Comparison of ENCODE assay signal across 8 mouse cellular contexts in the genomic region with DNA sequence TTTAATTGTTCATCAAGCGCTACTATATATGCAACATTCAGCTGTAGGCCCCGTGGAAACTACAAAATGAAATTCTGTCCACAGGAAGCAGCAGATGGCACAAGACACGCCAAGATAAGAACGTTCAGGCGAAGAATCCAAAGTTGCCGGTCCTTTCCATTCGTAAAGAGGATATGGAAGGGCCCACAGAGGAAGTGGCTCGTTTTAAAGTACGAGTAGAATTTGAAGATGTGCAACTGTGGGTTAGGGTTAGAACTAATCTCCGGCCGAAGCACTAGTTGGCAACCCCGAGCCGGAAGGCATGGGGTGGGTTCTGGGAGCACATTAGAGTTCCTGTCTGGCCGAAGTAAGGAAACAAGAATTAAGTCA. TPM values are rescaled to one million over a fixed set of nuclear protein-coding genes. Genes with fewer than 3 reads are reported as not detected.
A peak's percentile ranks its signal among the peaks of the same experiment; 100 is the strongest.
DNase-seq lines count a peak whose midpoint lies in the region; ATAC-seq lines count a peak whose summit lies in the region.

No protein-coding gene starts in this region.

- ATAC-seq in frontal cortex, adult (ENCODE audit: low TSS enrichment): peak; percentile 6; the same call in 1 of the 2 replicates
- peak; percentile 63 for ATAC-seq in CD4-positive, CD25-positive, alpha-beta regulatory T cell, adult 4 months
- peak; percentile 63 for ATAC-seq in erythroblast, adult 5-6 weeks (replicated peaks; ENCODE audit: low FRiP score, poor library complexity, severe bottlenecking)
- ATAC-seq in limb, embryonic 12.5 days (ENCODE audit: insufficient number of reproducible peaks, insufficient read depth, low FRiP score, low TSS enrichment, low read depth): no peak
- ATAC-seq in neural tube, embryonic 13.5 days (ENCODE audit: low read depth): no peak

- peaks cover 31% of the 10 kb centered on the region for H3K36me3 ChIP-seq in limb, embryonic 12.5 days
- peaks cover 24% of the 10 kb centered on the region for H3K36me3 ChIP-seq in neural tube, embryonic 13.5 days

- WGBS in limb, embryonic 12.5 days: 1% methylated on average over 14 of the region's 14 CpGs
- WGBS in neural tube, embryonic 13.5 days: under 1% methylated on average over 14 of the region's 14 CpGs

- no peaks in the 10 kb centered on the region for H3K9me3 ChIP-seq in limb, embryonic 12.5 days
- no peaks in the 10 kb centered on the region for H3K9me3 ChIP-seq in neural tube, embryonic 13.5 days

- H3K4me3 ChIP-seq in limb, embryonic 12.5 days (replicated peaks): peak overlapping the region; percentile 68
- H3K4me3 ChIP-seq in neural tube, embryonic 13.5 days: peak overlapping the region; percentile 81

- DNase-seq in frontal cortex, postnatal 36 days (ENCODE audit: low spot score in 2 of 2): no peak
- no peak for DNase-seq in cerebellum, postnatal 10 days
- no peak for DNase-seq in kidney, postnatal 10 days

- H3K27ac ChIP-seq in limb, embryonic 12.5 days: peak overlapping the region; percentile 89
- peak overlapping the region; percentile 91 for H3K27ac ChIP-seq in neural tube, embryonic 13.5 days (replicated peaks)

- H3K27me3 ChIP-seq in limb, embryonic 12.5 days: no peaks in the 10 kb centered on the region
- H3K27me3 ChIP-seq in neural tube, embryonic 13.5 days: no peaks in the 10 kb centered on the region

- peak overlapping the region; percentile 82 for H3K9ac ChIP-seq in limb, embryonic 12.5 days (replicated peaks)
- peak overlapping the region; percentile 88 for H3K9ac ChIP-seq in neural tube, embryonic 13.5 days

- peak overlapping the region; percentile 77 for H3K4me2 ChIP-seq in limb, embryonic 12.5 days
- peak overlapping the region; percentile 78 for H3K4me2 ChIP-seq in neural tube, embryonic 13.5 days

- peaks cover 11% of the 10 kb centered on the region for H3K4me1 ChIP-seq in limb, embryonic 12.5 days (replicated peaks)
- peaks cover 15% of the 10 kb centered on the region for H3K4me1 ChIP-seq in neural tube, embryonic 13.5 days (replicated peaks)

RNA-seq across cellular contexts. Expression of gene Ddx23, which starts 0.5 kb away (rescaled TPM):
- 10 to 100 TPM; 29.4 to 29.8 TPM for polyA plus RNA-seq in CD4-positive, CD25-positive, alpha-beta regulatory T cell, adult 4 months (2017; shearing (Covaris generic))
- total RNA-seq in erythroblast, adult 5-6 weeks (2015; ENCODE audit: low replicate concordance): 9.4 and 10.4 TPM in 2 replicates
- 32.3 and 40.2 TPM in 2 replicates for total RNA-seq in erythroblast, adult 5-6 weeks (2017; ENCODE audit: low replicate concordance)
- 24.5 and 31.5 TPM in 2 replicates for polyA plus RNA-seq in limb, embryonic 12.5 days (2016; fragmentation: Nextera tagmentation; extraction: Ambion mirVana)
- polyA plus RNA-seq in neural tube, embryonic 13.5 days (2015; fragmentation: Nextera tagmentation; extraction: Ambion mirVana): 20.5 and 21.7 TPM in 2 replicates

RNA-seq across cellular contexts. Expression of gene Rnd1, which starts 15.1 kb away (rescaled TPM):
- polyA plus RNA-seq in CD4-positive, CD25-positive, alpha-beta regulatory T cell, adult 4 months (2017; shearing (Covaris generic)): 1 to 10 TPM in 1 of 2 experiments, under 1 TPM in 1; 0.35 to 1.9 TPM
- 4.4 TPM in 1 of 2 replicates, not detected in the other for total RNA-seq in erythroblast, adult 5-6 weeks (2015; ENCODE audit: low replicate concordance)
- total RNA-seq in erythroblast, adult 5-6 weeks (2017; ENCODE audit: low replicate concordance): 0.42 and 2.2 TPM in 2 replicates
- 0.24 and 0.54 TPM in 2 replicates for polyA plus RNA-seq in limb, embryonic 12.5 days (2016; fragmentation: Nextera tagmentation; extraction: Ambion mirVana)
- 6.2 and 7.4 TPM in 2 replicates for polyA plus RNA-seq in neural tube, embryonic 13.5 days (2015; fragmentation: Nextera tagmentation; extraction: Ambion mirVana)

RNA-seq across cellular contexts. Expression of gene Cacnb3, which starts 31.5 kb away (rescaled TPM):
- polyA plus RNA-seq in CD4-positive, CD25-positive, alpha-beta regulatory T cell, adult 4 months (2017; shearing (Covaris generic)): not detected
- not detected in 2 replicates for total RNA-seq in erythroblast, adult 5-6 weeks (2015; ENCODE audit: low replicate concordance)
- not detected in 2 replicates for total RNA-seq in erythroblast, adult 5-6 weeks (2017; ENCODE audit: low replicate concordance)
- polyA plus RNA-seq in limb, embryonic 12.5 days (2016; fragmentation: Nextera tagmentation; extraction: Ambion mirVana): 43.1 and 44.3 TPM in 2 replicates
- 124 and 137 TPM in 2 replicates for polyA plus RNA-seq in neural tube, embryonic 13.5 days (2015; fragmentation: Nextera tagmentation; extraction: Ambion mirVana)

RNA-seq across cellular contexts. Expression of gene Ccdc65, which starts 45.8 kb away (rescaled TPM):
- not detected for polyA plus RNA-seq in CD4-positive, CD25-positive, alpha-beta regulatory T cell, adult 4 months (2017; shearing (Covaris generic))
- not detected in 2 replicates for total RNA-seq in erythroblast, adult 5-6 weeks (2015; ENCODE audit: low replicate concordance)
- total RNA-seq in erythroblast, adult 5-6 weeks (2017; ENCODE audit: low replicate concordance): not detected in 2 replicates
- polyA plus RNA-seq in limb, embryonic 12.5 days (2016; fragmentation: Nextera tagmentation; extraction: Ambion mirVana): 0.50 and 0.70 TPM in 2 replicates
- polyA plus RNA-seq in neural tube, embryonic 13.5 days (2015; fragmentation: Nextera tagmentation; extraction: Ambion mirVana): 2.2 and 4.1 TPM in 2 replicates

RNA-seq across cellular contexts. Expression of gene Adcy6, which starts 52.3 kb away (rescaled TPM):
- 1 to 10 TPM; 1.1 to 1.5 TPM for polyA plus RNA-seq in CD4-positive, CD25-positive, alpha-beta regulatory T cell, adult 4 months (2017; shearing (Covaris generic))
- 4.8 and 26.8 TPM in 2 replicates for total RNA-seq in erythroblast, adult 5-6 weeks (2015; ENCODE audit: low replicate concordance)
- 33.2 and 42.9 TPM in 2 replicates for total RNA-seq in erythroblast, adult 5-6 weeks (2017; ENCODE audit: low replicate concordance)
- 22.1 and 25.7 TPM in 2 replicates for polyA plus RNA-seq in limb, embryonic 12.5 days (2016; fragmentation: Nextera tagmentation; extraction: Ambion mirVana)
- polyA plus RNA-seq in neural tube, embryonic 13.5 days (2015; fragmentation: Nextera tagmentation; extraction: Ambion mirVana): 10.4 and 10.7 TPM in 2 replicates

Comparison
In these comparisons a context has a peak if more than half of its experiments do, and no peak if none do; other contexts are left out.
1. ATAC-seq: peak in frontal cortex, adult (single experiment), CD4-positive, CD25-positive, alpha-beta regulatory T cell, adult 4 months (single experiment) and erythroblast, adult 5-6 weeks (single experiment); none in limb, embryonic 12.5 days (single experiment) and neural tube, embryonic 13.5 days (single experiment).
2. RNA of gene Cacnb3, which starts 31.5 kb away (polyA plus RNA-seq): 124 to 137 TPM in neural tube, embryonic 13.5 days and 43.1 to 44.3 TPM in limb, embryonic 12.5 days; not detected in CD4-positive, CD25-positive, alpha-beta regulatory T cell, adult 4 months; every median in the first group is over 10 times any median in the second.